Mouse (Mus musculus) urinary bladder, postnatal 25 days (tissue): ENCODE results near the gene Pkhd1.
"Not testable (repeated sequence)": the region's sequence is repeated elsewhere in the genome, so short reads cannot be mapped to it uniquely, and the experiment has no call there.

Source experiments
- DNase-seq: peaks from one replicate; pipeline ENCODE4 v3.0.0; 2022; ENCODE audit warnings: low spot score

The Pkhd1 gene

DNA sequence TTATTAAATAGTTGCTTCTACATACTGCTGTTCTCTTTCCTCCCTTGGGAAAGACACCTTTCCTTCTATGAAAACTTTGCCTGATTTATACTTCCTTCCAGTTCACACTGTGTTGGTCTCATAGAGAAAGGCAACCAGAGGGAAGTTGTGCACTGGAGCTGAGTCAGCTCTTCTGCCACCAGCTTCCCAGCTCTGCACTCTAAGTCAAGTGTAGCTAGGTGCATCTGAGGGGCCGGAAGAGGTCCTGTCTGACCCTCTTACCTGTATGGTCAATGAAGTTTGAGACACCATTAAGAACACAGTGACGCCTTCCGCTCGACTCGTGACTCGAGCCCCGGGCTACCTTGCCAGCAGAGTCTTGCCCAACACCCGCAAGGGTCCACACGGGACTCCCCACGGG is 131.8 kb downstream of the Pkhd1 start:
- DNase-seq: no peak

DNA sequence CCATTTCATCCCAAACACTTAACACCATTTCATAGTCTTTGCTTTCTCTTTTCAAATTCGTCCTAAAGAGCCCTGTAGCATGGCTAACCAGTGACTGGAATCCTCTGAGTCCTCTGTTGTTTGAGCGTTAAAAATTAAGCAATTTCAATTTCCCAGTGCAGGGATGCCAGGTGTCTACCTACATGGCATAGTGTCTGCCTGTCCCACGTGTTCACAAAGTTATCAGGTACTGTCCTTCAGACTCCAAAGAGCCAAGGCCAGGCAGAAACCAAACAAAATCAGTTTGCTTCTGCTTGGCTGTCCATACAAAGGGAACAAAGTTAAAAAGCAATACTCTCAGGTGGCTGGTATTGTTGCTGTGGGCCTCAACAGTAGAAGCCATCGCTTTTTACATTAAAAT is 136.0 kb downstream of the Pkhd1 start:
- DNase-seq: no peak

DNA sequence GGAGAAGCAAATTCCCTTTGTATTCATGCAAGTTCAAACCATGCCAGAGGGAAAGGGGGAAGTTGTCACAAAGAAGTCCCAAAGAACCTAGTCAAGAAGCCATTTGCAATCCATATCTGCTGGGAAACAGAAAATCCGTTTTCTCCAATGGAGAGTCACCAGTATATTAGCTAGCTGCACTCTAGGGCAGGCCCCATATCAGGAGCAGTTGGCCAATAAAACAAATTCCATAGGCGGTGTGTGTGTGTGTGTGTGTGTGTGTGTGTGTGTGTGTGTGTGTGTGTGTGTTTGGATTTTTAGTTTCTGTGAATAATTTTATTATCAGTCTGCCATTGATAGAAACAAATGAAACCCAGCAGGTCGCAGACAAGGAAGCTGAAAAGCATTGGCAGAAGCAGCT is 139.2 kb downstream of the Pkhd1 start:
- DNase-seq: no peak

DNA sequence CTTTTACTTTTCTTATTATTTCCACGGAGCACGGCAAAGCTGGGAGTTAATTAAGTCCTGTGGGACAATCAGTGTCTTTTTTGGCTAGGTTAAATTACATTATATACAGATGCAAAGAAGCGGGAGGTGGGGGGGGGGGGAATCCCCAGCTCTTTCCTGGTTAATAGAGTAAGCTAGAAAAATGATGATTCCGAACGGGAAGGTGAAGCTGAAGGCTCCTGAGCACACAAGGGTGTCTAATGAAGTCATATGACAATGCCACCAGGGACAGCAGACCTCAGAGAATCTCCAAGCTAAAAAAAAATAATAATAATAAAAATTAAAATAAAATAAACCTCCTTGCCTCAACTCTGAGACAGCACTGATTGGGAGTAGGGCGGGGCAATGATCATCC is 139.6 kb downstream of the Pkhd1 start:
- no peak for DNase-seq

DNA sequence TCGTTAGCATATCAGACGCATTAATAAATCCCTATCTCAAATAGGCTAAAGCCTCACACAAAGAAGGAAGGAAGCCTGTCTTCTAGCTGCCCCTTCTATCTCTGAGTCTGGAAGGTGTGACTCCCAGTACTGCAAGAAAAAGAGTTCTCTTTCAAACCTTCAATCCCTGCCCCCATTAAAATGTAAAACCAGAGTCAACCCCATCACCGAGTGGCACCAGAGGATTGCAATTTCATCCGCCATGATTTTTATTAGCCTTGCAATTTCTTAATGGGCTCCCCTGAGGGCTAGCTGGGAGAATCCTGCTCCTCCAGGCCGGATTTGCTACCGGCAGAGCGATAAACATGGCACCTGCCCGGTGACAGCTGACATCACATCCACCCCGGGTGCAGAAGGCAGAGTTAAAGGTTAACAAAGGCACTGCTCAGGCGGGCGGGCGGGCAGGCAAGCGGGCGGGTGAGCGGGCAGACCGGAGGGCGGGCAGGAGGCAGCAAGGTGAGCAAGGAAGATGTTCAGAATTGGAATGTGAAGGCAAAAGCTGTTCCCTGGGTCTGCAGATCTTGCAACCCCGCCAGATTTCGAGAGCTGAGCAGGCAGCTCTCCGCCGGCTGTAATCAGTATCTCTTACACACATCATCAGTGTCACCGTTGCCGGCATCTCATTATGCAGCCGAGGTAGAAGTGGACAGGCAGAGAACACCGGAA is 140.2 kb downstream of the Pkhd1 start:
- no peak for DNase-seq

DNA sequence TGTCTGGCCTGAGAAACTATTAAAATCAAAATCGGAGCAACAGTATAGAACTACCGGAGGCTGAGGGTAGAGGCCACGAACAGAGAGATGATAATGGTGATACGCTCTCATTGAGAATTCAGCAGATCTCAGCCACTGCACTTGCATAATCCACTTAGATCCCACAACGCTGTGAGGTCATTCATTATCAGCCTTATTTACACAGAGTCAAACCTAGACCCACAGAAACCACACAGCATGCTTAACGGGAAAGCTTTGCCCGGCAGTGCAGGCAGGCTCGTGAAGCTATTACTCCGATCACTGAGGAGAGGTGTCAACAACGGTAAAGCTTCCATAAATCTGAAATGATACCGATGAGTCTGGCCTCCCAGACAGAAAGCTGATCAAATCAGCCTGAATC is 147.1 kb downstream of the Pkhd1 start:
- no peak for DNase-seq

DNA sequence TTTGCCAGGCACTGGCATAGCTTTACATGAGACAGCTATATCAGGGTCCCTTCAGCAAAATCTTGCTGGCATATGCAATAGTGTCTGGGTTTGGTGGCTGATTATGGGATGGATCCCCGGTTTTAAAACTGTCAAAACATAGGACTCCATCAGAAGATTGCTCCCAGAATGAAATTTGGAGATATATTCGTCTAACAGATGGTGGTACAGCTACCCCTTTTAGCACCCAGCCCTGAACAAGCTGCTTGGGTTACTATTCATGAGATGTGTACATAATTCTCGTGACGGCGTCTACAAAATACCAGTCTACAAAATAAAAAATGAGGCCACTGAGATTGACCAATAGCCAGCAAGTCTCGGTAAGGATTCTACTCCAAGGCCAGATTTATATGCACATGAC is 147.5 kb downstream of the Pkhd1 start:
- no peak for DNase-seq

DNA sequence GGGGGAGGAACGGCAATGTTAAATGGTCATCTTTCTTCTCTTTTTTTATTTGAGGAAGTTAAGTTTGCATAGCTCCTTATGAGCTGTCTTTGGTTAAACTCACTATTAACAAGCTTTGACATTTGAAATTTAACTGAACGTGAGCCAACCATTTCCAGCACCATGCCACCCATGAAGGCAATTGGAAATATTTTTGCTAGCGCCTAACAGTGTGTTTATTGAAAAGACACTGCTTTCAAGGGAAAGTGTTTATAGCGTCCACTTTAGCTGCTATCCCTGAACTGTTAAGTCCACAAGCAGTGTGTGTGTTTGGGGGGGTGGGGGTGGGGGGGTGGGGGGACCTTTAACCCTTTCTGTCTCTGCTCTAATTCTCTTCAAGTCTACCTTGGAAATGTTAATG is 151.4 kb downstream of the Pkhd1 start:
- no peak for DNase-seq

DNA sequence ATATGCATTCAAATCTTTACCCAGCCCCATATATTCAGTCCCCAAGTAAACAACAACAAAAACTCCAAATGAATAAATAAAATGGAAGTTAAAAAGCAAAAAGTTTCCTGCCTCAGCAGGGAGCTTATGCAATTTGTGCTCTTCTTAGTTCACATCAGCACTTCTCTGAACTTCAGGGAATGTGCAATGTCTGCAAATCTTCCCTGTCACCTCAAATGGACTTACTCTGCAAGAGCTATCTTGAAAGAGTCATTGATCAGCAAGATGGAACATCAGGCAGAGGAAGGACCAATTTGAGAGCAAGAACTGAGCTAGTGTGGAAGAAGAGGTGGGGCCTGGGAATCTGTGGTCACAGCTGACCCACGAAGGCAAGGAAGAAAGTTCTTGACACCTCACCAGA is 163.2 kb downstream of the Pkhd1 start:
- no peak for DNase-seq

DNA sequence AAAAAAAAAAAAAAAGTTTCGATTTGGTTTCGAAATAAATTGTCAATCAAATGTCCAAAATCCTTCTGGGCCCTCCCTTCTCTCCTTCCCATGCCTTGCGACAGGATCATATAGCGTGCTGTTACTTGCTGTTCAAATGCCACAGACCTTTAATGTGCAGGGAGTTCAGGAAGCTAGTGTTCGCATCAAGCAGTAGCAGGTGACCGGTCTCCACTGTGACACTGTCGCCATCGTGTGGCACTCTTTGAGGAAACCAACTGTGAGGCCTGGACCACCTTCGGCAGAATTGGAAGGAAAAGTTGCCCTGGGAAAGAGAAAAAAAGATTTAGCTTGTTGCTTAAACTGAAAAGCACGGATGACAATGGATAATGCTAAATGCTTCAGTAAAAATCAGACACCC is 167.8 kb downstream of the Pkhd1 start:
- DNase-seq: no peak

DNA sequence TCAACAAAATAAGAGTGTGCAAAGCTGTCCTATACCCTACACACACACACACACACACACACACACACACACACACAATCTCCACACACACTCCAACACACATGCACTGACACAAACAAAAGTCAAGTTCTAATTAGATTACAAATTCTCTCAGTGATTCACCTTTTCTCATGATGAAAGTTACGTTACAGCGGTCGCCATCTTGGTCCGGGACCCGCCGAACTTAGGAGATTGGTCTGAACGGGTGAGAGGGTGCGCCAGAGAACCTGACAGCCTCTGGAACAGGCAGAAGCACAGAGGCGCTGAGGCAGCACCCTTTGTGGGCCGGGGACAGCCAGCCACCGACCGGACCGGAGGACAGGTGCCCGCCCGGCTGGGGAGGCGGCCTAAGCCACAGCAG is 185.8 kb downstream of the Pkhd1 start:
- DNase-seq: not testable (repeated sequence)

DNA sequence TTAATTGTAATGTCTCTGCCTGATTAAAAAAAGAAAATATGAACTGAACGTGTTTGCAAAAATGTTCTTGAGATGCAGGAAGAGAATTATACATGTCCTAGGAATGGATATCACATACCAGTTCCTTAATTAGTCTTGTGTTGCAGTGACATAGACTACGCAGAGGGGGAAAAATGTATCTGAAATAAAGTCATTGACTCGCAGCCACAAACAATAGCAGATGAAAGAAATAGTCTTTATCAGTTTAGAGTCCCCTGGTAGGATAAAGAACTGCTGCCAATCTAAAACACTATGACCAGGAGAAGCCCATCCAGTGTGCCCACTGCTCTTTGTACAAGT is 188.8 kb downstream of the Pkhd1 start:
- DNase-seq: no peak

DNA sequence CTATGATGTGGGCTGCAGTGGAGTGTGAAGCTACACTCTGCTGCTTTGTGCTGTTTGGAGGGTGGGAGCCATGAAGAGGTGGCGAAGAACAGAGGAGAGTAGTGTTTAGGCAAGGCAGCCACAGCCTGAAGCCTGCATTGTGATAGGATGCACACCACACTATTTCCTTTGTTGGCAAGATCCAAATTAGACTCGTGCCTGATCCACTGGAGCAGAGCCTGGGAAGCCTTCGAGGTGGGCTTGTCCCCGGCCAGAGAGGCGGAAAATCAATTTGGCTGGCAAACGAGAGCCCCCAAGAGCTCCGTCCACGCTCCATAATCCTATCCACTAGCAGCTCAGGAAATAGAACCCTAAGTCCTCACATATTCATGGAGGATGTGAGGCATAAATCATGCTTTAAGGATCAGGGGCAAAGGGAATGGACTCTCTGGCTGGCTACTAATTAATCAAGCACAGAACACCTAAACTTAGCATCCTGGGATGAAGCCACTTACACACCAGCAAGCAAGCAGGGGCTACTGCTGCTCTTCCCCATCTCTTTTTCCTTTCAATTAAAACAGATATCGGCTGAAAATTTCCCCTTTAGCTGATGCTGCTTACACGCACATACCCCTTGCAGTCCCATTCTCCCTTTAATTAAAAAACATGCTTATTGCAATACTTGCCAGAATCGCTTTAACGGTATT is 189.4 kb downstream of the Pkhd1 start:
- no peak for DNase-seq

DNA sequence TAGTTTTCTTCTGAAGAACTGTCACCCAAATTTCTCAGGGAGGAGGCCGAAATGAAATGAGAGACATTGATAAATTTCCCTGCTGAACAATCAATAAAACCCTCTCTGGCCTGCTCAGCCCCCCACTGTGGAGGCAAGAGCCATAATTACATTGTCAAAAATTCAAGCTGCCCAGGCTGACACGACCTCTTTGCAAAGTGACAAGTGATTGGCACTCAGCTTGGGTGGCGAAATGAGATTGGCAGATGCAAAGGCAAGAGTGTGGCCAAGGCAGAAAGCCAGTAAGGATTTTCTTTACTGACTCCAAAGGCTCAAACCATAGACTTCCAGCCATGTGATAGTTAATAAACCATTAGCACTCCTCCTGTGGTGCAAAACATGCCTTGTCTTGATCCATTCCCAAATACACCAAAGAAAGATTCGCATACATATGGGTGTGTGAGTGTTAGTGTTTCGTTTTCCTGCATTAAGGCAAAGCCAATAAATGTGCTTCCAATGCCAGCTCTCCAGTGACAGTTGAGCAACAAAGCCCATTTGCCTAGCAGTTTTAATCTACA is 208.4 kb downstream of the Pkhd1 start:
- no peak for DNase-seq

DNA sequence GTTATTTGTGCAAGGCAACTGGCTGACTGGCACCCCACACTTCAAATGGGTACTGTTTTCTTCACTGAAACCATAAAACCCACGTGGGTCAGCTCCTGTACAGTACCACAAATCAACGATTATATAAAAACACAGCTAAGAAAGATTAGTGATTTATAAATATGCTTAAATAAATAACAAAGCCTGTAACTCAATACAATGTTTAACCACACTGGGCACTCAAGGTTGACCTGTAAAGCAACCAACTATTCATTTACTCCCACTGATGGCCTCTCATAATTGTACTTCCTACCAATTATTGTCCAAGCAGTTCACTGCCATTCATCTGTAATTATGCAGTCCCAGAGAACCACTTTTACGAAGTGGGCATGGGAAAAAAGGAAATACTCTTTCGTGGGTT is 219.5 kb downstream of the Pkhd1 start:
- no peak for DNase-seq

DNA sequence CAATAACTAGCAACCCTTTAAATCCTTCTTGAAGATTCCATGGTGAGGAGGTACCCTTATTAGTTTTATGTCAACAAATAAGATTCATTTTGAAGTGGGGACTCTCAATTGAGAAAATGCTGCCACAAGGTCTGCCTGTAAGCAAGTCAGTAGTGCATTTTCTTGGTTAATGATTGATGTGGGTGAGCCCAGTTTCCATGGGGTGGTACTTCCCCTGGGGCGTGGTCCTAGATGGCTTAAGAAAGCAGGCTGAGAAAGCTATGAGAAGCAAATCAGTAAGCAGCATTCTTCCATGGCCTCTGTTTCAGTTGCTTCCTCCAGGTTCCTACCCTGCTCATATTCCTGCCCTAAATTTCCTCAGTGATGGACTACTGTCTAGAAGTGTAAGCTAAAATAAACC is 253.4 kb downstream of the Pkhd1 start:
- DNase-seq: no peak

DNA sequence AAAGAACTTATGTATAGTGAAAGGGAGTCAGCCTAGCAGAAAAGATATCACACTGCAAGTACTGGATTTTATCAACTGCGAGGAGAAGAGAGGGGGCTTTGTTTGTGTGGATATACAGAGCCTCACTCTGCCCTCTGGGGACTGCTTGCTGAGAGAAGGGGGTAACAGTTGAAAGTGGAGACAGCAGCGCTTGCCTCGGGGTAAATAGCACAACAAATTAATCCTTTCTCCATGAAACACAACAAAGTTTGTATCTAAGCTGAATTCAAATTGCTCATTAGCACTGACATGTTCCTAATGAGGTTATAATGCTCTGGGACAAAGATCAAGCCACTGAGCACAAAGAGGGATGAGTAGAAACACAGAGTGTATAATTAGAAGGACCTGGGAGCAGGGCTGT is 273.2 kb downstream of the Pkhd1 start:
- no peak for DNase-seq

DNA sequence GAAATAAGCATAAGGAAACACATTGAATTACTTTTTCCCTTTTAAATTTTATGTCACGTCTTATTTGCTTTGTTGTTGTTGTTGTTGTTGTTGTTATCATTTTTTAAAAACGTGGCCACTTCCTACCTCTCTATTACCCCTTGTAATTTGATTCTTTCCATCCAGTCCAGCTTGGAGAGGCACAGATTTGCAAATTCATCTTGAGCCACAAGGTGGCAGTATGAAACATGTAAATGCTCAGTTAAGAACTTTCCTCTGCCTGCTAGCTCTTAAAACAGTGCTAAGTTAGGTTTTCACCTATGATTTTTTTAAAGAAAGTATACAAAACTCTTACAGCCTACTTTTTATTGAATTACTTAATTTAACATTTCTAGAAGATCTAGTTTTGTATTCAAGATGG is 306.4 kb downstream of the Pkhd1 start:
- DNase-seq: peak; percentile 21

DNA sequence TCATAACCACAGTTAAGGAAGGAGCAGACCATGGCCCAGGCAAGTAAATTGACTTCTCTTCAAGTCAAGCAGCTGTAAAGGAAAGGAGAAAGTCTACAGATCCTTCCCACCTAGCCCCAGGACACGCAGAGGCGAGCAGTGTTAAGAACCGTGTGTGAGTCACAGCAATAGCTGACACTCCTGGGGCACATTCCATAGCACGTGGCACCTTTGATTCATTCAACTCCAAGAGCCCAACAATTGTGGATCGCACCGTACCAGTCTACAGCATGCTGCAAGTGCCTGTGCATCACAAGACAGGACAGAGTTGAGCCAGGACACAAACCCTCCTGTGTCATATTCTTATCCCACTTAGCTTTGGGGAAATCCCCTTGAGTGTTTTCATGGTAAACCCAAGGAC is 306.9 kb downstream of the Pkhd1 start:
- DNase-seq: no peak

DNA sequence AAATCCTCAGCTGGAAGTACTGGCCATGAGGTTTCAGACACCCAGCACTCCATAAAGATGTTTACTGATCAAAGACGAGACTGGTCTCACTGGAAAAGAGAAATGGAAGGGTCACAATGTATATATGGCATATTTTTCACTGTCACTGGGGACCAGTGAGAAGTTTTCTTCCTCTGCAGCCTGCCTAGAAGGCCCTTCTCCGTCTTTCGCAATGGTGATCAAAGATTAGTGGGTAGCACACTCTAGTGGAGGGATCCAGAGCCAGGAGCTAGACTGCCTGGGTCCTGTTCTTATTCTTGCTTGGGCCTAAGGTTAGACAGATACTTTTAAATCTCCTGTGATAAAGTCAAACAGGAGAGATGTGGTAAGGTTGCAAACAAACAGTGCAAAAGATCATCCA is 311.7 kb downstream of the Pkhd1 start:
- DNase-seq: no peak

DNA sequence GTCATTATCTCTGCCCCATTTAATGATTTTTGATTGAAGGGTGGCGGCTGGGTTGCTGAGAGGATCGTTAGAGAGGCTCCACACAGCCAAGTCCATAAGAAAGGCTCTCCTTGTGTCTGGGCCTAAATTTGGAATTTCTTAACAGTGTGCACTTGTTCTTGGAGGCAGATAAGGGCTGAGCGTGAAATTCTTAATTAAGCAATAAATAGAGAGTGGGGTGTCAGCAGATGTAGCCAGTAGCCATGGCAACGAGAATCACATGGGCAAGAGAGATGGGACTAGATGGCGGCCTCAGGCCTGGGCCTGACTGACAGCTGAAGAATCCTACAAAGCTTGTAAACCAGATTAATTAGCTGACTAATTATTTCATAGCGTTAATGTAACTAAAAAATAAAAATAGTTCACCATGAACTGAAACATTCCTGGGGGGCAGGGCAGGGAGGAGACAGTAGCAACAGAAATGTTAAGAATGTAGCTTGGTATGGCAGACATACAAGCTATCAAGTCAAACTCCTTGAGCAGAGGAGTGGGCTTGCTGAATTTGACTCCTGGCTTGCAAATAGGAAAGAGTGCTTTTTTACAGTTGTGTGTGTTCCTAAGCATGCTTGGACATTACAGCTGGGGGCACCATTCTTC is 314.8 kb downstream of the Pkhd1 start:
- no peak for DNase-seq

DNA sequence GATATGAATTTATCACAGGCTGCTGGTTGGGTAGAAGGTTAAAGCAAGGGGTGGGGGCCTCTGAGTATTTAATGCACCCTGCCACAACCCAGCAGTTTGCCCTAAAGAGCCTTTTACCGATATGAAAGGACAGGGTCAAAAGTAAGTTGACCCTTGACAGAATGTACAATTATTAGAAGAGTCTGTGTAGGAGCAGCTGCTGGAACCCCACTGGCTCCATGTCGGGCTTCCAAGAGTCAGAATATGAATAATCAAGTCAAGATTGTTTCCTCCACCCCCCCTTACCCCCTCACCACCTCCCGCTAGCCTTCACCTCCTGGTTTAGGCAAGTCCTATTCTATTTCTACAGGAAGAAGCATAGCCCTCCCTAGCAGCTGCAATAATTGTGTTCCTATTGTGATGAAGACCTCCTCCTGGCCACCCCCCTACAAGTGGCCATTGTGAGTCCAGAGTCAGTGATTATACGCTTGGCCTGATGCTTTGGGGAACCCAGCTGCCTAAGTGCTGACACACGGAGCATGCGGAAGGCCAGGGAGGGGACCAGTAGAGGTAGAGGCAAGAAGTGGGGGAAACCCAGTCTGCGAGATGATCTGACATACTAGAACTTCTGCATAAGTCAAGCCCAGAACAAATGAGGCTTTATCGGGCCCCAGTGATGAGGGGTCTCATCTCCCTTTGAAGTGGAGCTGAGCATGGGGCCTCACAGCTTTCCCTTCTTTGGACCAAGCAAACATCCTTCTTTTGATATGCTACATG is 315.5 kb downstream of the Pkhd1 start:
- no peak for DNase-seq

DNA sequence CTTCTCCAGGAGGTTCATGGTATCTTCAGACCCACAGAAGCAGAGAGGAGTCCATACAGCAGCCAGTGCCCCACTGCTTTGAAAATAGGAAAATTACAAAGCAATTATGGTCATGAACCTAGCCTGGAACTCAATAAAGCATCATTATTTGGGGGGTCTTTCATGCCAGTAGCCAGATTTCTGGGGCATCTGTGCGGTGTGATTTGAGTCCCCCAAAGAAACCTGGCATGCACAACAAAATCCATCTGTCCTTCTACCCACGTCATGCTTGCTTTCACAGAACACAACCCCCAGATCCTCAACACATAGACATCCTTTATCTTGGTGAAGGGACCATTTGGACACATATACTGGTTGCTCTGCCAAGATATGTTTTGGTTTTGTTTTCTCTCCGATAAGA is 316.2 kb downstream of the Pkhd1 start:
- no peak for DNase-seq
